Mouse (Mus musculus): Measurements from ENCODE around the gene Gm10097. TPM values are rescaled to one million over a fixed set of nuclear protein-coding genes. Genes with fewer than 3 reads are reported as not detected.

The Gm10097 gene
- total and polyA plus RNA-seq, 2 experiments, result not detected

- H3K27me3 ChIP-seq (ENCODE audit: control insufficient read depth, insufficient read depth, low read length), result no peaks in the 10 kb centered on the region
- 94% methylated on average over 3 of the region's 3 CpGs for WGBS
- H3K4me1 ChIP-seq (ENCODE audit: control insufficient read depth, insufficient read depth, low read length), result no peaks in the 10 kb centered on the region
- TF ChIP-seq CTCF (IDR thresholded peaks at IDR 0.05; ENCODE audit: low read depth, low read length), result no peak
- no peak for TF ChIP-seq POLR2A (IDR thresholded peaks at IDR 0.05; ENCODE audit: extremely low read depth, insufficient read depth, low read length)
- DNase-seq (ENCODE audit: extremely low read depth, low read depth, low spot score), result no peak
- H3K79me2 ChIP-seq (ENCODE audit: control insufficient read depth, insufficient read depth, low read length), result no peaks in the 10 kb centered on the region
- H3K27ac ChIP-seq (replicated peaks; ENCODE audit: insufficient read depth, low read depth, low read length), result no peak overlapping the region
- no peak overlapping the region for H3K4me3 ChIP-seq (ENCODE audit: insufficient read depth, low read depth, low read length)
- H3K36me3 ChIP-seq (ENCODE audit: control insufficient read depth, insufficient read depth, low read length), result peaks cover 30% of the 10 kb centered on the region
- no peak overlapping the region for H3K9ac ChIP-seq (ENCODE audit: low read depth, low read length)
These were observed 12.1 kb upstream of the Gm10097 start for GRCm38 (mm10) chr10:5056940-5057339.

DNA sequence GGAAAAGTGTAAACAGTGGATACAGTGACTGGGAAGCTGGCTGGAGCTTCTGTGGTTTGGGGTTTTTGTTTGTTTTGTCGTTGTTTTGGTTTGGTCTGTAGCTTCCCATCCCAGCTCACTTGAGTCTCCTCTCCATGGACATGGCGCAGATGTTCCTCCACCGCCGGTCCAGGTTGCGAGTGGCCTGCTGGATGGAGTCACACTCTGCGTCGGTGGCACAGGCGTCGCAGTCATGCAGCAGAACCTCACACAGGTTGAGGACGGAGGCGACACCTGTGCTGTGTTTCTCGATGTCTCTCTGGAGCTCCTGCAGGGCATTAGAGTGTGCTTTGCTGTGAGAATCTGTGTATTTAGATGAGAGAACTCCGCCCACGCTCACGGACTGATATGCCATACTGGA, 11.3 kb upstream of the Gm10097 start:
- Histone ChIP-seq H3K4me3 (ENCODE audit: insufficient read depth, low read depth, low read length) (no peak overlapping the region), H3K9ac (ENCODE audit: low read depth, low read length) (no peak overlapping the region), H3K27me3 (ENCODE audit: control insufficient read depth, insufficient read depth, low read length) (no peaks in the 10 kb centered on the region), H3K36me3 (ENCODE audit: control insufficient read depth, insufficient read depth, low read length) (peaks cover 30% of the 10 kb centered on the region), H3K79me2 (ENCODE audit: control insufficient read depth, insufficient read depth, low read length) (no peaks in the 10 kb centered on the region), H3K4me1 (ENCODE audit: control insufficient read depth, insufficient read depth, low read length) (no peaks in the 10 kb centered on the region), H3K27ac (replicated peaks; ENCODE audit: insufficient read depth, low read depth, low read length) (no peak overlapping the region)
- WGBS, result 92% methylated on average over 15 of the region's 15 CpGs
- DNase-seq (ENCODE audit: extremely low read depth, low read depth, low spot score), result no peak
- no peak for TF ChIP-seq CTCF (IDR thresholded peaks at IDR 0.05; ENCODE audit: low read depth, low read length)

GRCm38 (mm10) chr10:5058876-5059275, 10.1 kb upstream of the Gm10097 start:
- H3K27me3 ChIP-seq (ENCODE audit: control insufficient read depth, insufficient read depth, low read length), result no peaks in the 10 kb centered on the region
- no peak overlapping the region for H3K4me3 ChIP-seq (ENCODE audit: insufficient read depth, low read depth, low read length)
- peaks cover 30% of the 10 kb centered on the region for H3K36me3 ChIP-seq (ENCODE audit: control insufficient read depth, insufficient read depth, low read length)
- no peaks in the 10 kb centered on the region for H3K4me1 ChIP-seq (ENCODE audit: control insufficient read depth, insufficient read depth, low read length)
- DNase-seq (ENCODE audit: extremely low read depth, low read depth, low spot score), result no peak
- H3K9ac ChIP-seq (ENCODE audit: low read depth, low read length), result no peak overlapping the region
- 84% methylated on average over 2 of the region's 2 CpGs for WGBS
- H3K27ac ChIP-seq (replicated peaks; ENCODE audit: insufficient read depth, low read depth, low read length), result no peak overlapping the region
- TF ChIP-seq POLR2A (IDR thresholded peaks at IDR 0.05; ENCODE audit: extremely low read depth, insufficient read depth, low read length) (no peak), CTCF (IDR thresholded peaks at IDR 0.05; ENCODE audit: low read depth, low read length) (no peak)
- no peaks in the 10 kb centered on the region for H3K79me2 ChIP-seq (ENCODE audit: control insufficient read depth, insufficient read depth, low read length)

GRCm38 (mm10) chr10:5059983-5060382, 9.0 kb upstream of the Gm10097 start:
- no peak overlapping the region for H3K4me3 ChIP-seq (ENCODE audit: insufficient read depth, low read depth, low read length)
- no peak for TF ChIP-seq POLR2A (IDR thresholded peaks at IDR 0.05; ENCODE audit: extremely low read depth, insufficient read depth, low read length)
- peaks cover 30% of the 10 kb centered on the region for H3K36me3 ChIP-seq (ENCODE audit: control insufficient read depth, insufficient read depth, low read length)
- no peaks in the 10 kb centered on the region for H3K79me2 ChIP-seq (ENCODE audit: control insufficient read depth, insufficient read depth, low read length)
- no peak overlapping the region for H3K27ac ChIP-seq (replicated peaks; ENCODE audit: insufficient read depth, low read depth, low read length)
- no peaks in the 10 kb centered on the region for H3K27me3 ChIP-seq (ENCODE audit: control insufficient read depth, insufficient read depth, low read length)
- no peak for DNase-seq (ENCODE audit: extremely low read depth, low read depth, low spot score)
- no peak overlapping the region for H3K9ac ChIP-seq (ENCODE audit: low read depth, low read length)
- no peaks in the 10 kb centered on the region for H3K4me1 ChIP-seq (ENCODE audit: control insufficient read depth, insufficient read depth, low read length)
- 91% methylated on average over 2 of the region's 2 CpGs for WGBS

DNA sequence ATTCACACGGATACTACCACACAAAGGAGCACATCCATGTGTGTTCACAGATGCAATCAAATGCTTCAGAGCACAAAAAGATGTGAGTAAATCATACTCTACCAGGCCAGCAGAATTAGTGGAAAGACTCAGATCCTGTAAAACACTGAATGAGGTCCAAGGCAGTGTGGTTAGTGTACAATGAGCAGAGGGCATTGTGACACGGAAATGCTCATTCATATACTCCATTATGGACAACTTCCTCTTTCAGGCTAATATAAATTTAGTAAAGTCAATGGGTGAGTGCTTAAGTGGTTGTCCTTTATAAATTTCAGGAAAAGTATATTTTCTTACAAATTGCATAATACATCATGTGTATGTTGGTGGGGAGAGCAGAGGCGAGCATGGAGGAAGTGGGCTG, 1.9 kb upstream of the Gm10097 start:
- Histone ChIP-seq H3K9ac (ENCODE audit: low read depth, low read length) (no peak overlapping the region), H3K4me3 (ENCODE audit: insufficient read depth, low read depth, low read length) (no peak overlapping the region), H3K36me3 (ENCODE audit: control insufficient read depth, insufficient read depth, low read length) (peaks cover 11% of the 10 kb centered on the region), H3K27me3 (ENCODE audit: control insufficient read depth, insufficient read depth, low read length) (no peaks in the 10 kb centered on the region), H3K4me1 (ENCODE audit: control insufficient read depth, insufficient read depth, low read length) (no peaks in the 10 kb centered on the region), H3K79me2 (ENCODE audit: control insufficient read depth, insufficient read depth, low read length) (no peaks in the 10 kb centered on the region), H3K27ac (replicated peaks; ENCODE audit: insufficient read depth, low read depth, low read length) (no peak overlapping the region)
- no peak for TF ChIP-seq POLR2A (IDR thresholded peaks at IDR 0.05; ENCODE audit: extremely low read depth, insufficient read depth, low read length)
- TF ChIP-seq CTCF (IDR thresholded peaks at IDR 0.05; ENCODE audit: low read depth, low read length), result no peak
- DNase-seq (ENCODE audit: extremely low read depth, low read depth, low spot score), result no peak
- 95% methylated on average over 3 of the region's 3 CpGs for WGBS

- Histone ChIP-seq H3K4me3 (ENCODE audit: insufficient read depth, low read depth, low read length) (no peak overlapping the region), H3K36me3 (ENCODE audit: control insufficient read depth, insufficient read depth, low read length) (peaks cover 19% of the 10 kb centered on the region), H3K79me2 (ENCODE audit: control insufficient read depth, insufficient read depth, low read length) (no peaks in the 10 kb centered on the region), H3K27ac (replicated peaks; ENCODE audit: insufficient read depth, low read depth, low read length) (no peak overlapping the region), H3K9ac (ENCODE audit: low read depth, low read length) (no peak overlapping the region), H3K4me1 (ENCODE audit: control insufficient read depth, insufficient read depth, low read length) (no peaks in the 10 kb centered on the region), H3K27me3 (ENCODE audit: control insufficient read depth, insufficient read depth, low read length) (no peaks in the 10 kb centered on the region)
- DNase-seq (ENCODE audit: extremely low read depth, low read depth, low spot score), result no peak
- WGBS, result 95% methylated on average over 11 of the region's 11 CpGs
- no peak for TF ChIP-seq CTCF (IDR thresholded peaks at IDR 0.05; ENCODE audit: low read depth, low read length)
- no peak for TF ChIP-seq POLR2A (IDR thresholded peaks at IDR 0.05; ENCODE audit: extremely low read depth, insufficient read depth, low read length)
These were observed 1.4 kb downstream of the Gm10097 start for GRCm38 (mm10) chr10:5070168-5070940.

Data from liver, adult 2 months (tissue).